Mouse (Mus musculus): ENCODE measurements around the gene Mmd. TPM values are rescaled to one million over a fixed set of nuclear protein-coding genes. Genes with fewer than 3 reads are reported as not detected.

Gene Mmd
- polyA plus RNA-seq, 1 experiment from 2014 or later: 47.7 TPM

Other genes starting within 250 kb of the Mmd start
- 20.6 to 43.1 TPM (median 33.6 TPM) in 3 replicates for gene Pctp, start 246.6 kb upstream of the Mmd start, polyA plus RNA-seq (2018)
- not detected in 3 replicates for gene Tmem100, start 219.1 kb upstream of the Mmd start, polyA plus RNA-seq (2018)
- gene Gm45716, start 61.8 kb upstream of the Mmd start, polyA plus RNA-seq (2018): 0.26 to 2.1 TPM (median 0.82 TPM) in 3 replicates
- 0.04 TPM in 1 of 3 replicates, not detected in the others for gene Hlf, start 141.4 kb downstream of the Mmd start, polyA plus RNA-seq (2018)